Mouse (Mus musculus) intestine, embryonic 14.5 days (tissue): ENCODE data around the gene Peak1. TPM values are rescaled to one million over a fixed set of nuclear protein-coding genes. Genes with fewer than 3 reads are reported as not detected.
A peak's percentile ranks its signal among the peaks of the same experiment; 100 is the strongest.

Experiments
- ATAC-seq: fragments of 200-750 bp; cut with Nextera tagmentation; replicated peaks from 2 replicates; pipeline ENCODE4 v1.8.0; 2017; ENCODE audit warnings: low read depth, moderate number of reproducible peaks, moderate TSS enrichment, moderate library complexity; ENCODE audit not compliant: low FRiP score, low TSS enrichment
- DNase-seq: peaks from one replicate; pipeline ENCODE4 v3.0.0-alpha.2; 2018; ENCODE audit warnings: low spot score
- H3K27ac ChIP-seq: fragments of 300-500 bp; sonication (generic); 2 replicates; pipeline ENCODE4 v1.5.1; 2014; ENCODE audit warnings: low read depth, mild to moderate bottlenecking, control low read depth
- H3K27me3 ChIP-seq: fragments of 300-500 bp; sonication (generic); replicated peaks from 2 replicates; pipeline ENCODE4 v1.6.1; 2014; ENCODE audit warnings: low read length, control low read depth; ENCODE audit not compliant: control insufficient read depth, insufficient read depth
- H3K36me3 ChIP-seq: fragments of 300-500 bp; sonication (generic); 2 replicates; pipeline ENCODE4 v1.6.1; 2014; ENCODE audit warnings: low read length, control low read depth; ENCODE audit not compliant: control insufficient read depth, insufficient read depth
- H3K4me1 ChIP-seq: fragments of 300-500 bp; sonication (generic); replicated peaks from 2 replicates; pipeline ENCODE4 v1.6.1; 2014; ENCODE audit warnings: low read length, control low read depth, mixed read lengths; ENCODE audit not compliant: control insufficient read depth, insufficient read depth
- H3K4me2 ChIP-seq: fragments of 300-500 bp; sonication (generic); 2 replicates; pipeline ENCODE4 v1.6.1; 2014; ENCODE audit warnings: low read length
- H3K4me3 ChIP-seq: fragments of 300-500 bp; sonication (generic); 2 replicates; pipeline ENCODE4 v1.5.1; 2014; ENCODE audit warnings: low read depth, low read length, control low read depth, mixed read lengths
- H3K9ac ChIP-seq: fragments of 300-500 bp; sonication (generic); 2 replicates; pipeline ENCODE4 v1.6.1; 2014; ENCODE audit warnings: mild to moderate bottlenecking, low read length
- H3K9me3 ChIP-seq: fragments of 300-500 bp; sonication (generic); 2 replicates; pipeline ENCODE4 v1.6.1; 2016; ENCODE audit warnings: low read length, control low read depth; ENCODE audit not compliant: control insufficient read depth
- WGBS: fragments of 180-500 bp; shearing (Covaris S2); extraction: QIAGEN DNeasy Blood & Tissue Kit; methylation state at CpG from one replicate; pipeline ENCODE4 v1.1.7; 2014; 5-methylcytosine and 5-hydroxymethylcytosine counted together
- polyA plus RNA-seq: library from polyadenylated mRNA; unstranded; fragments of >200 nt; fragmentation: Nextera tagmentation; extraction: Ambion mirVana; gene quantifications from 2 replicates; pipeline ENCODE4 v1.2.1, GENCODE M21; 2014

Peak1 gene
- 14.4 and 15.8 TPM in 2 replicates for polyA plus RNA-seq

DNA sequence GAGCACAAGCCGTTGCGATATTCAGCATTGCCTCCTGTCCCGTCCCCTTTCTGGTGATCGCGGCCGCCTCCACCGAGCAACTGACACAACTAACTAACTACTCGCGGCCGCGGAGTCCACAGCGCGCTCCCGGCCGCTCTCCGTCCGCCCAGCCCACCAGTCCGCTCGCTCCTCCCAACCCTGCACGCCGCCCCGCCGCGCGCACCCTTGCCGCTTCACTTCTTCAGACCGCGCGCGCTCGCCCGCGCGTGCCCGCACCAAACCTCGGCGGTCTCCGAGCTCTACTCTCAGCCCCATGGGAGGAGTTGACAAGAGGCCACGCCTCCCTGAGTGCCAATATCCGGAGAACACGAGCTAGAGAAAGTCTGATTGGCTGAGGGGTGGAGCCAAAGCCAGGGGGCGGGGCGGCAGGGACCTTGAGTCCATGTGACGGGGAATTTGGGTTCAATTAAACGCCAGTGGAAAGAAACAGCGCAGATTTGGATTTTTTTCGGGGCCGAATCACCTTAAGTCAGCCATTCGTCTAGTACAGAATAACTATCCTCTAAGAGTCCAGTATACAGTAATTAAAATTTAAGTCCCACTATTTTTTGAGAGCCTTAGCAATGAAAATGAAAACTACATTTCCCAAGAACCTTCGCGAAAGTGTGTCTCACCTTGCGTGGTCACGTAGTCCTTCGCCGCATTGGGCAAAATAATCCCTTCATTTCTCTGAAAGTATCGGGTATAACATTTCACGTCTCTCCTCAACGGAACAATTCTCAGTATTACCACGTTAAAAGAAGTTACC lies at the start of gene Peak1, which contains the start of gene Hmg20a:
Gene Peak1 (minus strand): TSS at position 120 of the 790 bp plus-strand sequence.
Gene Hmg20a (plus strand): TSS at position 662 of the 790 bp plus-strand sequence.
- peak within 1 kb of the TSS; percentile 87 for H3K4me2 ChIP-seq
- H3K9me3 ChIP-seq = no peaks in the 10 kb centered on the region
- peak within 1 kb of the TSS; percentile 65 for H3K9ac ChIP-seq
- peaks cover 24% of the 10 kb centered on the region for H3K4me1 ChIP-seq
- ATAC-seq (peak; percentile 96), DNase-seq (peak; percentile 99)
- H3K27me3 ChIP-seq = no peaks in the 10 kb centered on the region
- WGBS = under 1% methylated on average over 54 of the region's 59 CpGs
- no peaks in the 10 kb centered on the region for H3K36me3 ChIP-seq
- peak within 1 kb of the TSS; percentile 89 for H3K27ac ChIP-seq
- H3K4me3 ChIP-seq = peak within 1 kb of the TSS; percentile 52

DNA sequence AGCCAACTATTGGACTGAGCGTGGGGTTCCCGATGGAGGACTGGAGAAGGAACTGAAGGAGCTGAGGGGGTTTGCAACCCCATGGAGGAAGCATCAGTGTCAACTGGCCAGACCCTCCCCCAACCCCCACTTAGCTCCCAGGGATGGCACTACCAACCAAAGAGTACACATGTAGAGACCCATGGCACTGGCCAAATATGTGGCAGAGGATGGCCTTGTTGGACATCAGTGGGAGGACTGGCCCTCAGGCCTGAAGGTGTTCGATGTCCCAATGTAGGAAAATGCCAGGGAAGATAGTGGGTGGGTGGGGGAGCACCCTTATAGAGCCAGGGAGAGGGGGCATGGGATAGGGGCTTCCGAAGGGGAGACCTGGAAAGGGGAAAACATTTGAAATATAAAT lies 48.4 kb upstream of the Peak1 start:
- Histone ChIP-seq H3K27me3 (no peaks in the 10 kb centered on the region), H3K27ac (no peak overlapping the region), H3K4me2 (no peak overlapping the region), H3K9ac (no peak overlapping the region), H3K4me3 (no peak overlapping the region), H3K36me3 (peaks cover 17% of the 10 kb centered on the region; the same call in 1 of the 2 replicates), H3K9me3 (no peaks in the 10 kb centered on the region), H3K4me1 (peaks cover 23% of the 10 kb centered on the region; the same call in 1 of the 2 replicates)
- ATAC-seq = no peak
- WGBS = 92% methylated on average over 4 of the region's 4 CpGs
- DNase-seq = no peak

DNA sequence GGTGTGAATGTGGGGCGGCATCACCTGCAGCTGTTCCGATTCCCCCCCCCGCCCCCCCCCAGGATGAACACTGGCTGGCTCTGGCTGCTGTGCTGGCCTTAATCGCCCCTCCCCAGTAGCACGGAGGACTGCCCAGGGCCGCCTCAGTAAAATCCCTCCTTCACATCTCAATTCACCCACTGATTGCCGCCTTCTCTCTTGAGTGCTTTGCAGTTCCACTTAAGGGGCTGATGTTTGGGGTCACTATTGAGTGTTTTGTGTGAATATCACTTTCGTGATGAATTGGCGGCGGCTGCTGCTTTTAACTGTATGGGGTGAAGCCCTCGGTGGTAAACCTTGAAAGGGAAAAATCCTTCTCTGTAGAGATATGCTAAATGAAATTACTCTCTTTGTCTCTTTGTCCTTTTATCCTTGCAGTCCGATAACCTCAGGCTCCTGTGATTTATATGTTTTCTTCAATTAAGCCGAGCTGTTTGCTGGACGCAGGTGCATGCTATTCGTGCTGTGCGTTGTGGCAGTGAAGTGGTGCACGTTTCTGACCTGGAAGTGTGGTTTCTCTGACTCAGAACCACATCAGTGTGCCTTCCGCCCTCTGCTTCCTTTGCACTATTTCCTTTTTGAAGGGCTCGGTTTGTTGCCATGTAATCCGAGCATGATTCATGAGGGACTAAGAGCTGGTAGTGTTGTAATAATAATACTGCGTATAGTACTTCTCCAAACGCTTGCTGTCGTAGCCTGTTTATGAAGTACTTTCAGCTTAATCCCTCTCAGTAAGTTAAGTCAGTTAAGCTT lies 47.2 kb upstream of the Peak1 start:
- DNase-seq (no peak), ATAC-seq (no peak)
- Histone ChIP-seq H3K4me2 (peak overlapping the region; percentile 7), H3K27me3 (no peaks in the 10 kb centered on the region), H3K4me1 (peaks cover 23% of the 10 kb centered on the region; the same call in 1 of the 2 replicates), H3K36me3 (peaks cover 17% of the 10 kb centered on the region; the same call in 1 of the 2 replicates), H3K9ac (no peak overlapping the region), H3K9me3 (no peaks in the 10 kb centered on the region), H3K4me3 (no peak overlapping the region), H3K27ac (no peak overlapping the region)
- WGBS = 40% methylated on average over 23 of the region's 23 CpGs

DNA sequence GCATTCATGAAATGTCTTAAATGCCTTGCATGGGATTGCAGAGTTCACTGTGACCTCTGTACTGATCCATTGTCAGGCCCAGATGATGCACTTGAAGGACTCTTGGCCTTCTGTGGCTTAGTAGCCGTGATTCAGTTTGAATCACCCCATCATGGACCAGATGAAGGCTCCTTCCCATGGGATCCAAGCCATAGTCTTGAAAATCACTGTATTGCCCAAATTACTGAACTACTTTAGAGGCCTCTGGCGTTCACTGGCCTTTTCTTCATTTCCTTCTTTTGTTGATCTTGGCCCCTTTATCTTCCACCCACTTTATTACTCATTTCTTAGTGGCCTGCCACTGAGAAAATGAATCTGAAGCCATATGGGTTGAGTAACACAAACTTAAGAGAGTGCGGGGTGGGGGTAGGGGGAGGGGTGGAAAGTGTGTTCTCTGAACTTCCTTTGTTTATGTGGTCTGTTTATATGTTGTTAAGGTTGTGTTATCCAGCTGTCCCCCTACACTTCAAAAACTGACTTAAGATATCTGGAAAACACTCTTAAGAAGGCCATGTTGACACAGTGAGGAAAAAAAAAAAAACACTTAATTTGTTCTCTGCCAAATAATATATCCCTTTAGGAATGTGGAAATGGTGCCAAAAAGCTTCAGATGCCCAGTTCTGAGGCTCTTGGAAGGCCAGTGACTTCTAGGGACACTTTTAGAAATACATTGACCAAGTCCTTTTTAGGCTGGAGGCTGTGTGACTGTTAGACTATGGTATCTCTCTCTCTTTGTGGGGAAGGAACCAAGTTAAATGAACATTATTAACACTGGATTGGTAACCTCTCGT lies 46.0 kb upstream of the Peak1 start:
- Histone ChIP-seq H3K27ac (peak overlapping the region; percentile 47; the same call in 1 of the 2 replicates), H3K4me3 (no peak overlapping the region), H3K9me3 (no peaks in the 10 kb centered on the region), H3K27me3 (no peaks in the 10 kb centered on the region), H3K4me1 (peaks cover 17% of the 10 kb centered on the region; the same call in 1 of the 2 replicates), H3K9ac (no peak overlapping the region), H3K36me3 (peaks cover 9% of the 10 kb centered on the region; the same call in 1 of the 2 replicates), H3K4me2 (no peak overlapping the region)
- 47% methylated on average over 4 of the region's 4 CpGs for WGBS
- no peak for DNase-seq
- ATAC-seq = no peak

DNA sequence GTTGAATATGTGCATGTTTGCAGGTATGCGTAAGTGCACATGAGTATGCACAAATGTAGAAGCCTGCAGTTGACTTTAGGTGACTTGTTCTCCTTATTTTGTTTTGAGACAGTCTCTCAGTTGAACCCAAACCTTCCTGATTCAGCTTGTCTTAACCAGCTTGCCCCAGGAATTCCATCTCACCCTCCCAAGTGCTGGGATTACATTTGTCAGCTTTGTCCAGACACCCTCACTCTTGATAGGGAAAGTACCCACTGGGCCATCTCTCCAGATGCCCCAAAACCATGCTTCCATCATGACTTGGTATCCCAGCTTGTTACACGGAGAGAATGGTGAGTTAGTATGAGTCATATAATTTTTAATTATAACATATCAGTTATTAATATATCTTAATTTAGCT lies 45.2 kb upstream of the Peak1 start:
- DNase-seq = no peak
- Histone ChIP-seq H3K4me1 (peaks cover 17% of the 10 kb centered on the region; the same call in 1 of the 2 replicates), H3K27ac (peak overlapping the region; percentile 47; the same call in 1 of the 2 replicates), H3K4me2 (no peak overlapping the region), H3K4me3 (no peak overlapping the region), H3K9ac (no peak overlapping the region), H3K36me3 (peaks cover 4% of the 10 kb centered on the region; the same call in 1 of the 2 replicates), H3K9me3 (no peaks in the 10 kb centered on the region), H3K27me3 (no peaks in the 10 kb centered on the region)
- WGBS = 92% methylated on average over 2 of the region's 2 CpGs
- no peak for ATAC-seq

DNA sequence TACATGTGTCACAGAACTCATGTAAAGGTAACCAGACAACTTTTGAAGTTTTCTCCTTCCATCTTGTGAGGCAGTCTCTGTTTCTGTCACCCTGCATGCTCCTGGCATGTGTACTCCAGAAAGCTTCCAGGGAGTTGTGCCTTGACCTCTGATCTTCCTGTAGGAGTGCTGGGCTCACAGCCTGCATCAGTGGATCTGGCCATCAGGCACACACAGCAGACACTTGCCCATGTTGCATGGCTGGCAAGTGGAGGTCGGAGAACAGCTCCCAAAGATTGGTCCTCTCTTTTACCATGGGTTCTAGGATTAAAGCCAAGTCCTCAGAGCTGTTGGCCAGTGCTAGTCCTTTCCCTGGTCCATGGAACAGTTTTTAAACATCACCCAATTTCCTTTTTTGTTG lies 44.7 kb upstream of the Peak1 start:
- Histone ChIP-seq H3K36me3 (no peaks in the 10 kb centered on the region), H3K27ac (peak overlapping the region; percentile 34; the same call in 1 of the 2 replicates), H3K4me2 (no peak overlapping the region), H3K4me1 (peaks cover 17% of the 10 kb centered on the region; the same call in 1 of the 2 replicates), H3K4me3 (no peak overlapping the region), H3K27me3 (no peaks in the 10 kb centered on the region), H3K9me3 (no peaks in the 10 kb centered on the region), H3K9ac (no peak overlapping the region)
- 97% methylated on average over 1 of the region's 1 CpGs for WGBS
- no peak for ATAC-seq
- no peak for DNase-seq

DNA sequence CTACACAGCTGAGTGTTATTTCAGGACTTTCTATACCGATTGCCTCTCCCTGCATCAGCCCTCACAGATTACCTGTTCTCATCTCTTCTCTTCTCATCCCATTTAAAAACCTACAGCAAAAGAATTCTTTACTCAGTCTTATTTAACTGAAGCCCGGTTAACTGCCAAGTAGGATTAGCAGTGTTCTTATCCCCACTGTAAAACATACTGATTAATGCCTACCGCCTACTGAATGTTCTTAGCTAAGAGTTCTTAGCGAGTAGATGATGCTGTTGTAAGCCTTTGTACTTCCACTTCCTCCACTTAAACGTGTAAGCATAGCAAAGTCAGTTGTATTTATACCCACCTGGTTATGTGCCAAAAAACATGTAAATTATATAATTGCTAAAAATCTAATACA lies 43.1 kb upstream of the Peak1 start:
- H3K27me3 ChIP-seq = no peaks in the 10 kb centered on the region
- no peak for ATAC-seq
- 66% methylated on average over 5 of the region's 5 CpGs for WGBS

DNA sequence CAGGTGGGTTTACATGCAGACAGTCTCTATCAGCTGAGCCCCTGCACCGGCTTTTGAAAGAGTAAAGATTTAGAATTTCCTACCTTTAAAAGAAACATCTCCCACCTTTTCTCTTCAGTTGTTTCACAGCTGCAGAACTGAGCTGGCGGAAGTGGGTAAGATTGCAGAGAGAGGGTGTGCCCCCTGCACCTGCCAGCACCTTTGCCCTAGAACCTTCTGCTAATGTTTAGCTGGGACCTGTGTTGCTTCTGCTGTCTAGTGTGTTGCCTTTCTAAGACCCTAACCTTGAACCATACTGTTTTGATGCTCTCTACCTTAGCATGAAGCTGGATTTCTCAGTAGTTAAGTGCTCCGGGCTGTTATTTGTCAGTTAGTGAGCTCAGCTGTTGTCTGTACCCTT lies 38.6 kb upstream of the Peak1 start:
- Histone ChIP-seq H3K4me3 (no peak overlapping the region), H3K4me1 (no peaks in the 10 kb centered on the region), H3K9ac (no peak overlapping the region), H3K4me2 (no peak overlapping the region), H3K9me3 (no peaks in the 10 kb centered on the region), H3K27me3 (no peaks in the 10 kb centered on the region), H3K36me3 (peaks cover 4% of the 10 kb centered on the region; the same call in 1 of the 2 replicates), H3K27ac (no peak overlapping the region)
- ATAC-seq (no peak), DNase-seq (no peak)
- WGBS = 85% methylated on average over 3 of the region's 3 CpGs

More for the DNA sequence above, 43.1 kb upstream of the Peak1 start:
- Histone ChIP-seq H3K27ac (no peak overlapping the region), H3K4me1 (peaks cover 17% of the 10 kb centered on the region; the same call in 1 of the 2 replicates), H3K4me2 (no peak overlapping the region), H3K36me3 (no peaks in the 10 kb centered on the region), H3K4me3 (no peak overlapping the region), H3K9me3 (no peaks in the 10 kb centered on the region), H3K9ac (no peak overlapping the region)
- no peak for DNase-seq
